Mouse (Mus musculus) kidney, adult 2 months (tissue): ENCODE measurements around the gene Epb41l3. TPM values are rescaled to one million over a fixed set of nuclear protein-coding genes. Genes with fewer than 3 reads are reported as not detected.

Experiments used
- DNase-seq: peaks from one replicate; pipeline ENCODE4 v3.0.0; 2021
- H3K27ac ChIP-seq: fragments of 200-500 bp; 2 replicates; pipeline ENCODE4 v1.5.1; 2012; ENCODE audit warnings: low read depth, low read length, control low read depth, inconsistent platforms; ENCODE audit not compliant: insufficient read depth
- H3K27me3 ChIP-seq: fragments of 200-500 bp; replicated peaks from 2 replicates; pipeline ENCODE4 v1.6.1; 2012; ENCODE audit warnings: mild to moderate bottlenecking, moderate library complexity, low read length, inconsistent platforms; ENCODE audit not compliant: control insufficient read depth, insufficient read depth
- H3K36me3 ChIP-seq: fragments of 200-500 bp; 2 replicates; pipeline ENCODE4 v1.6.1; 2012; ENCODE audit warnings: mild to moderate bottlenecking, moderate library complexity, low read length, inconsistent platforms; ENCODE audit not compliant: control insufficient read depth, insufficient read depth
- H3K4me1 ChIP-seq: fragments of 200-500 bp; 2 replicates; pipeline ENCODE4 v1.6.1; 2011; ENCODE audit warnings: low read length; ENCODE audit not compliant: control insufficient read depth, insufficient read depth
- H3K4me3 ChIP-seq: fragments of 200-500 bp; 2 replicates; pipeline ENCODE4 v1.5.1; 2011; ENCODE audit warnings: mild to moderate bottlenecking, low read depth, low read length, control low read depth; ENCODE audit not compliant: insufficient read depth
- CTCF ChIP-seq: fragments of 200-500 bp; conservative IDR thresholded peaks from 2 replicates; pipeline ENCODE4 v1.5.1; 2011; ENCODE audit warnings: low read depth, mild to moderate bottlenecking, control low read depth, low read length, moderate library complexity, mixed read lengths; ENCODE audit not compliant: insufficient read depth, insufficient read length
- POLR2A ChIP-seq: fragments of 200-500 bp; IDR thresholded peaks from one replicate; pipeline ENCODE4 v1.6.1; 2011; ENCODE audit warnings: low read depth, low read length, control low read depth
- WGBS: fragments of 180-500 bp; shearing (Covaris S2); methylation state at CpG from one replicate; pipeline ENCODE4 v1.1.7; 2018; 5-methylcytosine and 5-hydroxymethylcytosine counted together
- polyA plus RNA-seq: library from polyadenylated mRNA; depleted of rRNA; stranded (reverse); fragments of >200 nt; gene quantifications from 2 replicates; pipeline ENCODE4 v1.2.3, GENCODE M21; 2012

The Epb41l3 gene
- polyA plus RNA-seq, 1 experiment: 35.5 TPM

- TF ChIP-seq CTCF: no peak
- no peak for TF ChIP-seq POLR2A
These were observed 201.9 kb downstream of the Epb41l3 start for GRCm38 (mm10) chr17:69277362-69277761.

GRCm38 (mm10) chr17:69284511-69284910 is 209.0 kb downstream of the Epb41l3 start:
- H3K36me3 ChIP-seq: no peaks in the 10 kb centered on the region
- H3K27ac ChIP-seq: no peak overlapping the region
- H3K27me3 ChIP-seq: no peaks in the 10 kb centered on the region
- no peak overlapping the region for H3K4me3 ChIP-seq
- H3K4me1 ChIP-seq: no peaks in the 10 kb centered on the region
- DNase-seq: no peak
- no peak for TF ChIP-seq POLR2A
- no peak for TF ChIP-seq CTCF
- 91% methylated on average over 13 of the region's 13 CpGs for WGBS

More at GRCm38 (mm10) chr17:69277362-69277761, 201.9 kb downstream of the Epb41l3 start:
- H3K36me3 ChIP-seq: no peaks in the 10 kb centered on the region
- no peak overlapping the region for H3K4me3 ChIP-seq
- WGBS: 42% methylated on average over 5 of the region's 5 CpGs
- DNase-seq: no peak
- H3K27ac ChIP-seq: no peak overlapping the region
- H3K4me1 ChIP-seq: no peaks in the 10 kb centered on the region
- no peaks in the 10 kb centered on the region for H3K27me3 ChIP-seq

DNA sequence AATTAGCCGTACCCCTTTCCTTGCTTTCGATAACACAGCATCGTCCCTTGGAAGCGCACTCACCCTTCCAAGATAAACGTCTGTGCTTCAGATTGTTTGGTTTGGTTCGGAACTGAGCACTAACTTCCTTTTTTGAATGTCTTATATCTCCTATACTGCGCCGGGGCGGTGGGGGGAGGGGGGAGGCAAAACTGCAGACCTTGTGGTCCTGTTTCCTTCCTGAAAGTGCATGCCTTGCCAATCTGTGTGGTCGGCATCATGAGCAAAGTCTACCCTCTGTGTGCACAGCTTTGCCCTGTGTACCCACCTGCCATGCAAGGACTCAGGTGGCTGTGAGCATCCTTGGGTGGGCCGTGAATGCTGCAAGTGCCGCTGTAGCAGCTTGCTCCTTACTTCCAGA is 212.6 kb downstream of the Epb41l3 start:
- Histone ChIP-seq H3K36me3 (no peaks in the 10 kb centered on the region), H3K4me3 (no peak overlapping the region), H3K4me1 (no peaks in the 10 kb centered on the region), H3K27ac (no peak overlapping the region), H3K27me3 (no peaks in the 10 kb centered on the region)
- TF ChIP-seq POLR2A (no peak), CTCF (no peak)
- no peak for DNase-seq
- WGBS: 90% methylated on average over 12 of the region's 12 CpGs

DNA sequence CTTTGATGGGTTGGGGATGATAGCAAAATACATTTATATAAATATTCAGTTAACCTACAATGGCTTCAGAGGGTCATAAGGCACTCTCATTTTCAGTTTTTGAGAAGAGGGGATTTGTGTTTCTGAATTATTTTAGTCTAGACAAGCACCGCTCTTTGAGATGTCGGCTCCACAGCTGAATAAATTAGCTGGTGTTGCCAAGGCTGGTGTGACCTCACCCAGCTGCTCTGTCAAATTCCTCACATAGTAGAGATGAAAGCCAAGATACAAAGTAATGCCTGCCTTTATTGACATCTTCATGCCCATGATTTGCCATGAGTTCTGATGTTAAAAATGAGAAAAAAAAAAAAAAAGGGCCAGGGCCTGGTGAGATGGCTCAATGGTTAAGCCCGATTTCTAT is 214.8 kb downstream of the Epb41l3 start:
- Histone ChIP-seq H3K27ac (no peak overlapping the region), H3K4me1 (no peaks in the 10 kb centered on the region), H3K36me3 (no peaks in the 10 kb centered on the region), H3K27me3 (no peaks in the 10 kb centered on the region), H3K4me3 (no peak overlapping the region)
- TF ChIP-seq POLR2A (no peak), CTCF (no peak)
- no peak for DNase-seq
- WGBS: 82% methylated on average over 3 of the region's 3 CpGs

DNA sequence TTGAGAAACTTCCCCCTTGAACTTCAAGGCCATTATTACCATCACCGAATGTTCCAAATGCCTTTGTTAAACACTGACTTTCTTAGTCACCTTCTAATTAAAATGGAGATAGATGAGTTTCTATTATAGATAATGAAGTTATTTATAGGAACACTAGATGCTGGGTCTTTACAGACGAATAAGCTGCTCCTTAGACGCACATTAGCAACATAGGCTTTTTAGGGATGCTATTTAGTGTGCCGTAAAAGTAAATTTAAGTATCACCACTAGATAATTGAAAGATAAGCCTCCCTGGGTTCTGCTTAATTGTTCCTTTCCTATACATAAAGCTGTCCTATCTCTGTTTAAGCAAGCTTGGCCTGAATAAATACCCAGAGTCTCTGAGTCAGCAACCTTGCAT is 226.1 kb downstream of the Epb41l3 start:
- Histone ChIP-seq H3K4me1 (no peaks in the 10 kb centered on the region), H3K27ac (no peak overlapping the region), H3K36me3 (no peaks in the 10 kb centered on the region), H3K27me3 (no peaks in the 10 kb centered on the region), H3K4me3 (no peak overlapping the region)
- WGBS: 73% methylated on average over 4 of the region's 4 CpGs
- DNase-seq: no peak
- no peak for TF ChIP-seq POLR2A
- no peak for TF ChIP-seq CTCF

DNA sequence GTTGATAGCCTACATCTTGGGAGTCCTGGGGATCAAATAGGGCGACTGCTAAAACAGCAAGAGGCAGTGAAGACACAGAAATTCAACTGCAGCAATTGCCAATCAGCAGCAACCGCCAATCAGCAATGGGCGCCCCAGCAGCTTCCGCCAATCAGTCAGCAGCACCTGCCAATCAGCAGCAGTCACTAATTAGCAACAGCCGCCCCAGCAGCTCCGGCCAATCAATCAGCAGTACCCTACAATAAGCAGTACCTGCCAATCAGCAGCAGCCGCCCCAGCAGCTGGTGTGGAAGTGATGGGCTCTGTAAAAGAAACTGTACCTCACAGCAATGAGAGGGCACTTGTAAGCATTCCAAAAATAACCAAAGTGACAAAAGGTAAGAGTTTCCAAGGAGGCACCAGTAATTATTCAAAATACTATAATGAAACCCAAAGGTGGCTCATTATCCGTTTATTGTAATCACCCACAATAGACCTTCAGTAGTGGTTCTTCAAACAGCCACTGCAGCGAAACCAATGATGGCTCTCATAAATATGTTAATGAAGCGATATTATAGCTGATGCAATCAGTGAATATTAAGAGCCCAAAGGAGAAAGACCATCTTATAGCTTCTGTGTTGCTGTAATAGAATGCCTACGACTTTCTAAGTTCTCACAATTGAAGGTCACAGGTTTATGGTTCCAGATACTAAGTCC is 228.2 kb downstream of the Epb41l3 start:
- TF ChIP-seq CTCF (no peak), POLR2A (no peak)
- H3K27ac ChIP-seq: no peak overlapping the region
- H3K4me1 ChIP-seq: no peaks in the 10 kb centered on the region
- no peak for DNase-seq
- no peaks in the 10 kb centered on the region for H3K36me3 ChIP-seq
- H3K4me3 ChIP-seq: no peak overlapping the region
- no peaks in the 10 kb centered on the region for H3K27me3 ChIP-seq
- WGBS: 79% methylated on average over 11 of the region's 11 CpGs

DNA sequence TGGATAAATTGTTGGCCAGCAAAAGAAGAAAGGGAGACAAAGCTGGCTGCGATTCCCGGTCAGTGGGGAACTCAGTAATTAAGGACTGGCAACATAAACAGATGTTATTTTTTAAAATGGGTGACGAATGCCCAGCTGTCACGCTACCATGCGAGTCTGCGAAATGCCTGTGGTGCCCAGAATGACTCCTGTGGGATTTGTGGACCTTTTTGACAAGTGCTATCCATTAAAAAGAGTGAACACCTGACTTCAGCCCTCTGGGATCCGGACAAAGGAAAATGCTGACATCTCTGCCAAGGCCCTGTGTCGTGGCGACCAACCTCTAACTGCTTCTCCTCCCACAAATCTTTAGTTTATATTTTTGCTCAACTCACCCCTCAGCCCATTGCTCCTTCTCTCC is 232.2 kb downstream of the Epb41l3 start:
- DNase-seq: no peak
- Histone ChIP-seq H3K4me1 (no peaks in the 10 kb centered on the region), H3K27me3 (no peaks in the 10 kb centered on the region), H3K27ac (no peak overlapping the region), H3K4me3 (no peak overlapping the region), H3K36me3 (no peaks in the 10 kb centered on the region)
- no peak for TF ChIP-seq POLR2A
- no peak for TF ChIP-seq CTCF
- 72% methylated on average over 9 of the region's 9 CpGs for WGBS
